Mouse (Mus musculus) liver, adult 2 months (tissue): ENCODE data around the gene Fam53a.

Source experiments
- CTCF ChIP-seq: fragments of 200-500 bp; IDR thresholded peaks from 2 replicates; pipeline ENCODE4 v1.5.1; 2011; ENCODE audit warnings: low read depth, low read length, control low read depth
- POLR2A ChIP-seq: fragments of 200-500 bp; IDR thresholded peaks from 2 replicates; pipeline ENCODE4 v1.6.1; 2011; ENCODE audit warnings: low read length, control low read depth; ENCODE audit not compliant: insufficient read depth; ENCODE audit errors: extremely low read depth

GRCm38 (mm10) chr5:33635361-33635760 is 5.9 kb upstream of the Fam53a start:
- TF ChIP-seq POLR2A = no peak
- no peak for TF ChIP-seq CTCF
